Mouse (Mus musculus) heart, postnatal 0 days (tissue): Measurements from ENCODE around the gene Nisch. TPM values are rescaled to one million over a fixed set of nuclear protein-coding genes. Genes with fewer than 3 reads are reported as not detected.

Experiments used
- ATAC-seq: fragments of 200-750 bp; cut with Nextera tagmentation; 2 replicates; pipeline ENCODE4 v1.8.0; 2017; ENCODE audit warnings: low read depth, moderate number of reproducible peaks, moderate library complexity; ENCODE audit not compliant: insufficient read depth
- DNase-seq: peaks from one replicate; pipeline ENCODE4 v3.0.0-alpha.2; 2016; ENCODE audit warnings: low spot score
- H3K27ac ChIP-seq: fragments of 300-500 bp; sonication (generic); 2 replicates; pipeline ENCODE4 v1.5.1; 2014; ENCODE audit warnings: low read depth, mild to moderate bottlenecking
- H3K27me3 ChIP-seq: fragments of 300-500 bp; sonication (generic); 2 replicates; pipeline ENCODE4 v1.6.1; 2014; ENCODE audit warnings: low read length, mixed read lengths; ENCODE audit not compliant: control insufficient read depth, insufficient read depth
- H3K36me3 ChIP-seq: fragments of 300-500 bp; sonication (generic); replicated peaks from 2 replicates; pipeline ENCODE4 v1.6.1; 2014; ENCODE audit warnings: low read length, mixed read lengths; ENCODE audit not compliant: control insufficient read depth, insufficient read depth
- H3K4me1 ChIP-seq: fragments of 300-500 bp; sonication (generic); 2 replicates; pipeline ENCODE4 v1.6.1; 2014; ENCODE audit warnings: antibody characterized with exemption; ENCODE audit not compliant: control insufficient read depth, insufficient read depth
- H3K4me2 ChIP-seq: fragments of 300-500 bp; sonication (generic); 2 replicates; pipeline ENCODE4 v1.6.1; 2014; ENCODE audit warnings: low read depth, mild to moderate bottlenecking, low read length, moderate library complexity
- H3K4me3 ChIP-seq: fragments of 300-500 bp; sonication (generic); 2 replicates; pipeline ENCODE4 v1.5.1; 2014; ENCODE audit warnings: low read depth, low read length
- H3K9ac ChIP-seq: fragments of 300-500 bp; sonication (generic); replicated peaks from 2 replicates; pipeline ENCODE4 v1.6.1; 2014; ENCODE audit warnings: low read depth, low read length, mixed read lengths
- H3K9me3 ChIP-seq: fragments of 300-500 bp; sonication (generic); replicated peaks from 2 replicates; pipeline ENCODE4 v1.6.1; 2016; ENCODE audit warnings: low read length; ENCODE audit not compliant: control insufficient read depth
- CTCF ChIP-seq: IDR thresholded peaks from 2 replicates; pipeline ENCODE4 v1.5.1; 2016; ENCODE audit warnings: antibody characterized with exemption, control low read depth, low read depth
- EP300 ChIP-seq: IDR thresholded peaks from 2 replicates; pipeline ENCODE4 v1.6.1; 2016; ENCODE audit warnings: antibody characterized with exemption, low read depth
- WGBS: fragments of 180-500 bp; shearing (Covaris S2); extraction: QIAGEN DNeasy Blood & Tissue Kit; methylation state at CpG from one replicate; pipeline ENCODE4 v1.1.7; 2014; 5-methylcytosine and 5-hydroxymethylcytosine counted together
- polyA plus RNA-seq: library from polyadenylated mRNA; unstranded; fragments of >200 nt; fragmentation: Nextera tagmentation; extraction: Ambion mirVana; gene quantifications from 2 replicates; pipeline ENCODE4 v1.2.1, GENCODE M21; 2015
- total RNA-seq: library from RNA; depleted of rRNA; stranded (reverse); fragments of >200 nt; gene quantifications from 2 replicates; pipeline ENCODE4 v1.2.3, GENCODE M21; 2014; ENCODE audit warnings: low replicate concordance

Gene Nisch
- total and polyA plus RNA-seq, 2 experiments from 2014 or later = 171 to 338 TPM

DNA sequence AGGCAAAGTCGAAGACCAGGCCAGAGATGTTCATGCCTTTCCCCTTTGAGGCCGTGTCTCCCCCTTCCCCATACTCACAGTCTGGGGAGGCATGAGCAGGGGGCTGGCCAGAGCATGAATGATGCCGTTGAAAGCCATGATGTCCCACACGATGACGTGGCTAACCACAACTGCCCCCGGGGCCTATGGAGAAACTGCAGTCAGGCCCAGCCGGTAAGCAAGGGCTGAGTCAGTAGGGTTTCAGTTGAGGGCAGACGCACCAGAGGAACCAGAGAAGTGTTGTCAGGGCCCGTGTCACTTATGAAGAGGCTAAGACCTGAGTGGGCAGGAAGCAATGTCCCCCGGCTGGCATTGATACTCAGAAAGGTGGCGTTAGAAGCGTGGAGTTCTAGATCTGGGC is 77.1 kb downstream of the Nisch start:
- TF ChIP-seq CTCF (no peak), EP300 (no peak)
- Histone ChIP-seq H3K4me1 (no peaks in the 10 kb centered on the region), H3K4me2 (no peak overlapping the region), H3K27ac (no peak overlapping the region), H3K27me3 (no peaks in the 10 kb centered on the region), H3K36me3 (peaks cover 75% of the 10 kb centered on the region), H3K4me3 (no peak overlapping the region), H3K9me3 (no peaks in the 10 kb centered on the region), H3K9ac (no peak overlapping the region)
- ATAC-seq (no peak), DNase-seq (no peak)
- 82% methylated on average over 12 of the region's 12 CpGs for WGBS

DNA sequence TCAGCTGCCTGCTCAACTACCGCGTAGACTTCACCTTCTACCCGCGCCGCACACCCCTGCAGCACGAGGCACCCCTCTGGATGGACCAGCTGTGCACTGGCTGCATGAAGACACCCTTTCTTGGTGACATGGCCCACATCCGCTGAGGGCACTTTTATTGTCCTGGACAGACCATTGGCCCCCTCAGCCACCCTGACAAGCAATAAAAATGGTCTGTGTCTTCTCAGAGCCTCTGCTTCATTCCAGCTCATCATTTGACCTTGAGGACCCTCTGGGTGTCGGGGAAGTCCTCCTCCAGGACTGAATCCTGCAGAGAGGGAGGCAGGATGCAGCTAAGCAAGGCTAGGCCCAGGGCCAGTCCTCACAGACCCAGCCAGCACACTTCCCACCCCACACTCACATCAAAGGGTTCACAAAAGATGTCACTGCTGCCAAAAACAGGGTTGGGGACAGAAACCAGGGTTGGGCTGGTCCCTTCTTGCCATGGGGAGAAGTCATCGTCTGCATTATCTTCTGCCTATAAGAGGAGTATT is 77.8 kb downstream of the Nisch start:
- DNase-seq = no peak
- no peak for TF ChIP-seq EP300
- no peak for TF ChIP-seq CTCF
- 79% methylated on average over 9 of the region's 9 CpGs for WGBS

DNA sequence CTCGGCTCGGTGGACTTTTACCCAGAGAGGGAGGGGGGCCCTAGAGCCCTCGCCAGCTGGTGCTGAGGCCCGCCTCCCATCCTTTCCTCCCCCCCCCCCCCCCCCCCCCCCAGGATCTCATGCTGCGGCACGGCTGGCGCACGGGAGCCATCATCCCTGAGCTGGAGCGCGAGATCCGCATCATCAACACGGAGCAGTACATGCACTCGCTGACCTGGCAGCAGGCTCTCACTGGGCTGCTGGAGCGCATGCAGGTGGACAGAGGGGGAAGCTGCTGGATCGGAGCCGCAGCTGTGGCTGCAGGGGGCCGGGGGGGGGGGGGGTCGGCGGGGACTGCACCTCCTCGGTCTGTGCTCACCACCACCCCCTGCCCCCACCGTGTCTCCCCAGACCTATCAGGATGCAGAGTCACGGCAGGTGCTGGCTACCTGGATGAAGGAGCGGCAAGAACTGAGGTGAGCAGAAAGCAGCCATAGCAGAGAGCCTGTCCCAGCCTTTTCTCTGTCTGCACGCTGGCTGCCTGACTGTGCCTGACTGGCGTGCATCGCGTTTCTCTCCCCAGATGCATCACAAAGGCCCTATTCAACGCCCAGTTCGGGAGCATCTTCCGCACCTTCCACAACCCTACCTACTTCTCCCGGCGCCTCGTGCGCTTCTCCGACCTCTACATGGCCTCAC is 78.4 kb downstream of the Nisch start:
- 82% methylated on average over 30 of the region's 35 CpGs for WGBS

More for the DNA sequence above, 77.8 kb downstream of the Nisch start:
- Histone ChIP-seq H3K27me3 (no peaks in the 10 kb centered on the region), H3K4me1 (no peaks in the 10 kb centered on the region), H3K9me3 (no peaks in the 10 kb centered on the region), H3K9ac (no peak overlapping the region), H3K4me3 (no peak overlapping the region), H3K4me2 (no peak overlapping the region), H3K27ac (no peak overlapping the region), H3K36me3 (peaks cover 75% of the 10 kb centered on the region)
- ATAC-seq = no peak

DNA sequence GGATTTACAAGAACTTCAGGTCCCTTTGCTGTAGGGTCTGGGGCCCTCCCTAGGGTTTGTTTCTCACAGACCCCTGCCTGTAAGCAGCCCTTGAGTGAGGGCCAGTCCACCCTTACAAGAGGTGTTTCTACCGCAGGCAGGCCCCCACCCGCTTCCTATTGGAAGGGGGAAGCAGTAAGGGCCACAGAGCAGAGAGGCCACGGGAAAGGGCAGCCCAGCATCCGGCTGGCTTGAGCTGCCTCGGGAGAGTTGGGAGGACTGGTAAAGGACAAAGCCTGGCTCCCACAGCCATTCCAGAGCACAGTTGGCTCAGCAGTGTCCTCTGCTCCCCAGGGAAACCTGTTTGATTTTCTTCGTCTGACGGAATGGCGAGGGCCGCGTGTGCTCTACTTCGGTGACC is 79.0 kb downstream of the Nisch start:
- no peak for DNase-seq
- Histone ChIP-seq H3K9me3 (no peaks in the 10 kb centered on the region), H3K36me3 (peaks cover 68% of the 10 kb centered on the region), H3K4me2 (no peak overlapping the region), H3K9ac (no peak overlapping the region), H3K4me3 (no peak overlapping the region), H3K27ac (peak overlapping the region; percentile 60), H3K27me3 (no peaks in the 10 kb centered on the region), H3K4me1 (peaks cover 8% of the 10 kb centered on the region)
- no peak for ATAC-seq
- TF ChIP-seq EP300 (no peak), CTCF (no peak)
- WGBS = 69% methylated on average over 11 of the region's 11 CpGs

More for the DNA sequence above, 78.4 kb downstream of the Nisch start:
- no peak for ATAC-seq
- Histone ChIP-seq H3K4me1 (peaks cover 3% of the 10 kb centered on the region), H3K4me2 (no peak overlapping the region), H3K9me3 (no peaks in the 10 kb centered on the region), H3K36me3 (peaks cover 73% of the 10 kb centered on the region), H3K27me3 (no peaks in the 10 kb centered on the region), H3K27ac (0 out of 2 replicates have a peak overlapping the region, but pooled peaks have one; percentile 60), H3K9ac (no peak overlapping the region), H3K4me3 (no peak overlapping the region)
- TF ChIP-seq EP300 = no peak
- no peak for DNase-seq

DNA sequence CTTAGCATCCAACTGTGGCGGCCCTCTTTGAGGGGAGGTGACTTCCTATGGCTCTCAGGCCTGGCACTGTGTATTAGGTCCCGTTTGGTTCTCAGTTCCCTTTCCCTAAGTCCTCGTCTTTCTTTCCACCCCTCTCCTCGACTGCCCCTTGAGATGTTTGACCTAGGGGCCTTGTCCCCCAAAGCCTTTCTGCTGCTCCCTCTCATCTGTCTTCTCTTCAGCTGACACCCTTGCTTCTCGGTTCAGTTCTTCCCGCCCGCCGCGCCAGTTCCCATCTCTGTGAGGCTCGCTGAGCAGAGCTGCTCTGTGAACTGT is 79.5 kb downstream of the Nisch start:
- Histone ChIP-seq H3K4me1 (peaks cover 14% of the 10 kb centered on the region), H3K9ac (no peak overlapping the region), H3K4me3 (no peak overlapping the region), H3K27ac (peak overlapping the region; percentile 60), H3K9me3 (no peaks in the 10 kb centered on the region), H3K36me3 (peaks cover 64% of the 10 kb centered on the region), H3K27me3 (no peaks in the 10 kb centered on the region), H3K4me2 (no peak overlapping the region)
- 72% methylated on average over 10 of the region's 10 CpGs for WGBS
- ATAC-seq (no peak), DNase-seq (no peak)
- TF ChIP-seq CTCF (no peak), EP300 (no peak)
